Mouse (Mus musculus) MEL (cell line): Measurements from ENCODE around the gene Thsd4. TPM values are rescaled to one million over a fixed set of nuclear protein-coding genes. Genes with fewer than 3 reads are reported as not detected.

Experiments used
- DNase-seq: peaks from one replicate; pipeline ENCODE4 v3.0.0; 2011; ENCODE audit warnings: low read depth, low spot score
- H3K27ac ChIP-seq: 2 replicates; pipeline ENCODE4 v1.5.1; 2012; ENCODE audit warnings: low read depth, mild to moderate bottlenecking, control low read depth, low read length, moderate library complexity; ENCODE audit not compliant: control insufficient read depth
- H3K27me3 ChIP-seq, 2 experiments: fragments of 150-350 bp in 1 of 2; sonication (generic) in 1 of 2; 2 replicates each; pipeline ENCODE4 v1.6.1; 2012; ENCODE audit warnings: low read length in 2 of 2, mild to moderate bottlenecking in 2 of 2, improper control_type of control experiment in 1 of 2, moderate library complexity in 1 of 2; ENCODE audit not compliant: insufficient read depth in 2 of 2, control insufficient read depth in 1 of 2
- H3K36me3 ChIP-seq, 2 experiments: 2 replicates each; pipeline ENCODE4 v1.6.1; 2012 to 2014; ENCODE audit warnings: low read length in 2 of 2, improper control_type of control experiment in 1 of 2, inconsistent platforms in 1 of 2, mild to moderate bottlenecking in 1 of 2; ENCODE audit not compliant: insufficient read depth in 2 of 2, control insufficient read depth in 1 of 2
- H3K4me1 ChIP-seq, 2 experiments: fragments of 150-350 bp in 1 of 2; sonication (generic) in 1 of 2; 2 replicates each; pipeline ENCODE4 v1.6.1; 2012; ENCODE audit warnings: low read length in 2 of 2, improper control_type of control experiment in 1 of 2, mild to moderate bottlenecking in 1 of 2; ENCODE audit not compliant: insufficient read depth in 2 of 2, control insufficient read depth in 1 of 2
- H3K4me3 ChIP-seq, 2 experiments: fragments of 150-350 bp in 1 of 2; sonication (generic) in 1 of 2; 2 replicates each; pipeline ENCODE4 v1.5.1; 2012; ENCODE audit warnings: low read depth in 2 of 2, low read length in 2 of 2, mild to moderate bottlenecking in 2 of 2, moderate library complexity in 2 of 2, control low read depth in 1 of 2, improper control_type of control experiment in 1 of 2; ENCODE audit not compliant: control insufficient read depth in 1 of 2, insufficient read depth in 1 of 2
- H3K79me2 ChIP-seq: 2 replicates; pipeline ENCODE4 v1.6.1; 2012; ENCODE audit warnings: mild to moderate bottlenecking, low read length, moderate library complexity; ENCODE audit not compliant: control insufficient read depth, poor library complexity, insufficient read depth
- H3K9ac ChIP-seq: 2 replicates; pipeline ENCODE4 v1.6.1; 2012; ENCODE audit warnings: low read depth, mild to moderate bottlenecking, control low read depth, low read length, moderate library complexity; ENCODE audit not compliant: control insufficient read depth, poor library complexity, severe bottlenecking
- H3K9me3 ChIP-seq: fragments of 150-350 bp; sonication (generic); replicated peaks from 2 replicates; pipeline ENCODE4 v1.6.1; 2012; ENCODE audit warnings: mild to moderate bottlenecking, low read length, improper control_type of control experiment, moderate library complexity; ENCODE audit not compliant: insufficient read depth
- BHLHE40 ChIP-seq: IDR thresholded peaks from 2 replicates; pipeline ENCODE4 v1.6.1; 2012; ENCODE audit warnings: low read depth, mild to moderate bottlenecking, inconsistent platforms, low read length, improper control_type of control experiment, borderline replicate concordance
- E2F4 ChIP-seq: IDR thresholded peaks from 2 replicates; pipeline ENCODE4 v1.6.1; 2011; ENCODE audit warnings: low read depth, low read length, improper control_type of control experiment, borderline replicate concordance
- ELF1 ChIP-seq: IDR thresholded peaks from 2 replicates; pipeline ENCODE4 v1.6.1; 2014; ENCODE audit warnings: low read depth, mild to moderate bottlenecking, inconsistent platforms, low read length, improper control_type of control experiment, moderate library complexity
- EP300 ChIP-seq, 2 experiments: IDR thresholded peaks; 2 replicates each; pipeline ENCODE4 v1.6.1; 2011; ENCODE audit warnings: improper control_type of control experiment in 2 of 2, low read length in 2 of 2, low read depth in 1 of 2, mild to moderate bottlenecking in 1 of 2
- MAX ChIP-seq: IDR thresholded peaks from 2 replicates; pipeline ENCODE4 v1.6.1; 2011; ENCODE audit warnings: low read length, improper control_type of control experiment
- MEF2A ChIP-seq: IDR thresholded peaks from 2 replicates; pipeline ENCODE4 v1.6.1; 2014; ENCODE audit warnings: low read depth, mild to moderate bottlenecking, inconsistent platforms, low read length, improper control_type of control experiment; ENCODE audit not compliant: poor library complexity, insufficient replicate concordance, severe bottlenecking; ENCODE audit errors: extremely low read depth
- MYB ChIP-seq: IDR thresholded peaks from 2 replicates; pipeline ENCODE4 v1.6.1; 2011; ENCODE audit warnings: mild to moderate bottlenecking, low read depth, low read length, improper control_type of control experiment
- MYC ChIP-seq: IDR thresholded peaks from 2 replicates; pipeline ENCODE4 v1.6.1; 2011; ENCODE audit warnings: low read depth, mild to moderate bottlenecking, low read length, improper control_type of control experiment, moderate library complexity
- NELFE ChIP-seq: IDR thresholded peaks from 2 replicates; pipeline ENCODE4 v1.6.1; 2011; ENCODE audit warnings: low read depth, low read length, improper control_type of control experiment
- NRF1 ChIP-seq: IDR thresholded peaks from 2 replicates; pipeline ENCODE4 v1.6.1; 2014; ENCODE audit warnings: low read depth, mild to moderate bottlenecking, inconsistent platforms, low read length, improper control_type of control experiment, moderate library complexity; ENCODE audit not compliant: poor library complexity, insufficient read depth, severe bottlenecking
- POLR2A ChIP-seq, 2 experiments: IDR thresholded peaks; 2 replicates each; pipeline ENCODE4 v1.6.1; 2011 to 2012; ENCODE audit warnings: low read length in 2 of 2, mild to moderate bottlenecking in 2 of 2, control low read depth in 1 of 2, improper control_type of control experiment in 1 of 2, low read depth in 1 of 2, moderate library complexity in 1 of 2; ENCODE audit not compliant: control insufficient read depth in 1 of 2, insufficient read depth in 1 of 2, poor library complexity in 1 of 2
- RAD21 ChIP-seq: IDR thresholded peaks from 2 replicates; pipeline ENCODE4 v1.6.1; 2011; ENCODE audit warnings: mild to moderate bottlenecking, low read depth, low read length, improper control_type of control experiment
- SIN3A ChIP-seq: IDR thresholded peaks from 2 replicates; pipeline ENCODE4 v1.6.1; 2012; ENCODE audit warnings: low read length, improper control_type of control experiment, inconsistent platforms
- SMC3 ChIP-seq: IDR thresholded peaks from 2 replicates; pipeline ENCODE4 v1.6.1; 2011; ENCODE audit warnings: low read depth, low read length, improper control_type of control experiment
- TCF12 ChIP-seq: IDR thresholded peaks from 2 replicates; pipeline ENCODE4 v1.6.1; 2014; ENCODE audit warnings: low read depth, mild to moderate bottlenecking, inconsistent platforms, low read length, improper control_type of control experiment, moderate library complexity
- UBTF ChIP-seq: IDR thresholded peaks from 2 replicates; pipeline ENCODE4 v1.6.1; 2012; ENCODE audit warnings: low read depth, mild to moderate bottlenecking, inconsistent platforms, low read length, improper control_type of control experiment, moderate library complexity, borderline replicate concordance; ENCODE audit not compliant: insufficient read depth
- USF1 ChIP-seq: IDR thresholded peaks from 2 replicates; pipeline ENCODE4 v1.6.1; 2014; ENCODE audit warnings: low read depth, mild to moderate bottlenecking, inconsistent platforms, low read length, improper control_type of control experiment, moderate library complexity
- USF2 ChIP-seq, 2 experiments: IDR thresholded peaks; 2 replicates each; pipeline ENCODE4 v1.6.1; 2011 to 2012; ENCODE audit warnings: improper control_type of control experiment in 2 of 2, low read length in 2 of 2, borderline replicate concordance in 1 of 2, inconsistent platforms in 1 of 2, low read depth in 1 of 2, mild to moderate bottlenecking in 1 of 2; ENCODE audit not compliant: insufficient read depth in 1 of 2
- ZKSCAN1 ChIP-seq: IDR thresholded peaks from 2 replicates; pipeline ENCODE4 v1.6.1; 2012; ENCODE audit warnings: low read depth, mild to moderate bottlenecking, inconsistent platforms, low read length, improper control_type of control experiment, moderate library complexity
- ZMIZ1 ChIP-seq: IDR thresholded peaks from 2 replicates; pipeline ENCODE4 v1.6.1; 2012; ENCODE audit warnings: low read depth, mild to moderate bottlenecking, inconsistent platforms, low read length, improper control_type of control experiment, moderate library complexity
- ZNF384 ChIP-seq: IDR thresholded peaks from 2 replicates; pipeline ENCODE4 v1.6.1; 2012; ENCODE audit warnings: low read depth, mild to moderate bottlenecking, inconsistent platforms, low read length, improper control_type of control experiment
- polyA plus RNA-seq, 2 experiments: library from polyadenylated mRNA; stranded (reverse) in 1 of 2; unstranded in 1 of 2; fragments of >175 nt in 1 of 2; fragments of >200 nt in 1 of 2; gene quantifications; 2 replicates each; pipeline versions ENCODE4 v1.2.1 to v1.2.4; 2012; ENCODE audit warnings: low replicate concordance in 2 of 2, low read depth in 1 of 2; ENCODE audit not compliant: insufficient read length in 2 of 2, insufficient read depth in 1 of 2, missing spikeins in 1 of 2
- total RNA-seq: library from RNA; depleted of rRNA; stranded (reverse); fragments of 300-350 nt; gene quantifications from 2 replicates; pipeline ENCODE4 v1.2.3, GENCODE M21; 2012

The Thsd4 gene
- total and polyA plus RNA-seq, 3 experiments, result 0.08 TPM; not detected in 1

GRCm38 (mm10) chr9:60117831-60118230 is 404.0 kb downstream of the Thsd4 start:
- Histone ChIP-seq H3K4me1 (no peaks in the 10 kb centered on the region), H3K4me3 (no peak overlapping the region), H3K9ac (no peak overlapping the region), H3K27ac (no peak overlapping the region), H3K27me3 (no peaks in the 10 kb centered on the region; a peak in 1 of 4 replicates), H3K9me3 (no peaks in the 10 kb centered on the region), H3K36me3 (no peaks in the 10 kb centered on the region), H3K79me2 (no peaks in the 10 kb centered on the region)
- DNase-seq, result no peak
- TF ChIP-seq ZKSCAN1 (no peak), RAD21 (no peak), ELF1 (no peak), UBTF (no peak), EP300 (IDR thresholded peaks at IDR 0.05; ENCODE audit: low read depth in 1 of 2, low read length in 2 of 2) (no peak), MYC (no peak), MEF2A (no peak), NRF1 (no peak), POLR2A (IDR thresholded peaks at IDR 0.05; ENCODE audit: control insufficient read depth in 1 of 2, insufficient read depth in 1 of 2, low read depth in 1 of 2, low read length in 2 of 2, poor library complexity in 1 of 2) (no peak), SIN3A (no peak), NELFE (no peak), USF1 (no peak), E2F4 (no peak), SMC3 (no peak), BHLHE40 (no peak), MAX (no peak), ZMIZ1 (no peak), ZNF384 (no peak), MYB (no peak), TCF12 (no peak)

GRCm38 (mm10) chr9:60115711-60116247 is 406.1 kb downstream of the Thsd4 start:
- Histone ChIP-seq H3K27ac (no peak overlapping the region), H3K9me3 (no peaks in the 10 kb centered on the region), H3K4me1 (no peaks in the 10 kb centered on the region)
- no peak for DNase-seq
- TF ChIP-seq USF1 (no peak), USF2 (IDR thresholded peaks at IDR 0.05; ENCODE audit: borderline replicate concordance in 1 of 2, insufficient read depth in 1 of 2, low read depth in 1 of 2, low read length in 2 of 2) (no peak), SMC3 (no peak)
- TF ChIP-seq, all 39 proteins: peak for 0
- H3K27me3 ChIP-seq, result no peaks in the 10 kb centered on the region; a peak in 1 of 4 replicates
- no peaks in the 10 kb centered on the region for H3K36me3 ChIP-seq
- H3K79me2 ChIP-seq, result no peaks in the 10 kb centered on the region
- H3K4me3 ChIP-seq, result no peak overlapping the region
- H3K9ac ChIP-seq, result no peak overlapping the region
